Mouse (Mus musculus) ES-E14 (cell line): ENCODE data around the gene Ogfr.

Source experiments
- CHD2 ChIP-seq: IDR thresholded peaks from 2 replicates; pipeline ENCODE4 v1.6.1; 2014; ENCODE audit warnings: mild to moderate bottlenecking, low read depth, low read length, inconsistent platforms
- HCFC1 ChIP-seq: IDR thresholded peaks from 2 replicates; pipeline ENCODE4 v1.6.1; 2012; ENCODE audit warnings: low read length, inconsistent platforms, borderline replicate concordance; ENCODE audit not compliant: insufficient read depth
- ZC3H11A ChIP-seq: IDR thresholded peaks from 2 replicates; pipeline ENCODE4 v1.6.1; 2012; ENCODE audit warnings: low read depth, mild to moderate bottlenecking, inconsistent platforms, low read length, borderline replicate concordance

- TF ChIP-seq CHD2 (no peak), ZC3H11A (no peak), HCFC1 (no peak)
Measured at GRCm38 (mm10) chr2:180552340-180552739, 36.7 kb upstream of the Ogfr start.
